Mouse (Mus musculus) forebrain, embryonic 14.5 days (tissue): Measurements from ENCODE around the gene Auh. TPM values are rescaled to one million over a fixed set of nuclear protein-coding genes. Genes with fewer than 3 reads are reported as not detected.

Experiments used
- ATAC-seq: fragments of 200-750 bp; cut with Nextera tagmentation; 2 replicates; pipeline ENCODE4 v1.8.0; 2017; ENCODE audit warnings: mild to moderate bottlenecking, moderate library complexity
- DNase-seq: peaks from one replicate; pipeline ENCODE4 v3.0.0-alpha.2; 2015; ENCODE audit warnings: low spot score
- H3K27ac ChIP-seq: fragments of 300-500 bp; sonication (generic); 2 replicates; pipeline ENCODE4 v1.5.1; 2014; ENCODE audit warnings: low read depth, mild to moderate bottlenecking, control low read depth, low read length, moderate library complexity
- H3K27me3 ChIP-seq: fragments of 300-500 bp; sonication (generic); replicated peaks from 2 replicates; pipeline ENCODE4 v1.6.1; 2014; ENCODE audit warnings: low read length, control low read depth, mixed read lengths; ENCODE audit not compliant: control insufficient read depth, insufficient read depth
- H3K36me3 ChIP-seq: fragments of 300-500 bp; sonication (generic); 2 replicates; pipeline ENCODE4 v1.6.1; 2014; ENCODE audit warnings: low read length, control low read depth; ENCODE audit not compliant: control insufficient read depth, insufficient read depth
- H3K4me1 ChIP-seq: fragments of 300-500 bp; sonication (generic); 2 replicates; pipeline ENCODE4 v1.6.1; 2014; ENCODE audit warnings: antibody characterized with exemption, low read length, control low read depth; ENCODE audit not compliant: control insufficient read depth, insufficient read depth
- H3K4me2 ChIP-seq: fragments of 300-500 bp; sonication (generic); 2 replicates; pipeline ENCODE4 v1.6.1; 2014; ENCODE audit warnings: mild to moderate bottlenecking, control low read depth, low read length
- H3K4me3 ChIP-seq: fragments of 300-500 bp; sonication (generic); 2 replicates; pipeline ENCODE4 v1.5.1; 2014; ENCODE audit warnings: low read depth, low read length, control low read depth
- H3K9ac ChIP-seq: fragments of 300-500 bp; sonication (generic); 2 replicates; pipeline ENCODE4 v1.6.1; 2014; ENCODE audit warnings: mild to moderate bottlenecking, low read length, control low read depth, moderate library complexity
- H3K9me3 ChIP-seq: fragments of 300-500 bp; sonication (generic); replicated peaks from 2 replicates; pipeline ENCODE4 v1.6.1; 2016; ENCODE audit warnings: low read length, control low read depth, mixed read lengths; ENCODE audit not compliant: control insufficient read depth
- WGBS: fragments of 180-500 bp; shearing (Covaris S2); extraction: QIAGEN DNeasy Blood & Tissue Kit; methylation state at CpG from one replicate; pipeline ENCODE4 v1.1.7; 2014; 5-methylcytosine and 5-hydroxymethylcytosine counted together
- polyA plus RNA-seq: library from polyadenylated mRNA; unstranded; fragments of >200 nt; fragmentation: Nextera tagmentation; extraction: Ambion mirVana; gene quantifications from 2 replicates; pipeline ENCODE4 v1.2.1, GENCODE M21; 2014

Auh gene
- polyA plus RNA-seq, 1 experiment from 2014 or later, result 47.9 TPM

- Histone ChIP-seq H3K9me3 (no peaks in the 10 kb centered on the region), H3K27ac (no peak overlapping the region), H3K9ac (no peak overlapping the region), H3K4me3 (no peak overlapping the region), H3K27me3 (no peaks in the 10 kb centered on the region), H3K36me3 (no peaks in the 10 kb centered on the region), H3K4me1 (peaks cover 3% of the 10 kb centered on the region; the same call in 1 of the 2 replicates), H3K4me2 (no peak overlapping the region)
- no peak for DNase-seq
- 51% methylated on average over 1 of the region's 1 CpGs for WGBS
- no peak for ATAC-seq
These were observed 13.5 kb upstream of the Auh start for GRCm38 (mm10) chr13:52942876-52943388.

DNA sequence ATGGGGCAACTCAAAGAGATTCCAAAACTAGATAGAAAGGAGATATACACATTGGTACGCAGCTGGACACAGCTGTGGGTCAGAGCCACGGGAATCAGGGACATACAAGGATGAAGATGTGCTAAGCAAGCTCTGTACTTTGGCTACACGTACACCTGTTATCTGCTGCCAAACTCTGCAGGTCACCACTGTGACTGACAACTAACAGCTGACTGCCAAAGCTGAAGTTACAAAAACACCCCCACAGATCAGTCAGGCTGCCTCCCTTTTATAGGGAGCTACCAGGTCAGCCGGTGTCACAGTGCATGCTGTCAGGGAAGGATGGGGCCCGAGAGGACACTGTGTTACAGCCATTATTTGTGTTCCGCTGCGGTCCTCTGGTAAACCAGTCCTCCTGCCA is 11.5 kb upstream of the Auh start:
- WGBS, result 83% methylated on average over 7 of the region's 7 CpGs
- Histone ChIP-seq H3K4me3 (no peak overlapping the region), H3K4me2 (no peak overlapping the region), H3K27ac (no peak overlapping the region), H3K9me3 (no peaks in the 10 kb centered on the region), H3K9ac (no peak overlapping the region), H3K4me1 (peaks cover under 1% of the 10 kb centered on the region; the same call in 1 of the 2 replicates), H3K36me3 (no peaks in the 10 kb centered on the region), H3K27me3 (no peaks in the 10 kb centered on the region)
- no peak for ATAC-seq
- no peak for DNase-seq

DNA sequence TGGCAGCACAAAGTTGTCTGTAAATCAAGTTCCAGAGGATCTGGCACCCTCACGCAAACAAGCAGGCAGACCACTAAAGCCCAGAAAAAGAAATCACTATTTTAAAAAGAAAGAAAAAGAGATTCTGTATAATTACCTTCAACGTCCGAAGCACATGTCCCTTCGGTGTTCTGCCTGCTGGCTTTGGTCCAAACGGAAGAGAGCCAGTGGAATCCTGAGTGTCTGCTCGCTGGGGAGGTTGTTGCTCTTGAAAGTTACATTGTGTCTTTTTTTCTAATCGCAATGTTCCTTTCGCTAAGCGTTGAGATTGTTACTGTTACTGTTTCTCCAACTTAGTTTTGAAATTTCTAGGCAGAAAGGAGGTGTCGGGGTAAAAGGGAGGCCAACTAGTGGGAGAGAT is 1.1 kb upstream of the Auh start:
- no peak overlapping the region for H3K27ac ChIP-seq
- WGBS, result 43% methylated on average over 10 of the region's 10 CpGs
- H3K4me1 ChIP-seq, result peaks cover 10% of the 10 kb centered on the region; the same call in 1 of the 2 replicates
- H3K4me3 ChIP-seq, result no peak overlapping the region
- DNase-seq (no peak), ATAC-seq (no peak)
- H3K36me3 ChIP-seq, result no peaks in the 10 kb centered on the region
- H3K9ac ChIP-seq, result no peak overlapping the region
- no peaks in the 10 kb centered on the region for H3K9me3 ChIP-seq
- H3K27me3 ChIP-seq, result no peaks in the 10 kb centered on the region
- H3K4me2 ChIP-seq, result no peak overlapping the region

GRCm38 (mm10) chr13:52928392-52928791 is 1.1 kb downstream of the Auh start:
- no peak for ATAC-seq
- WGBS, result 73% methylated on average over 9 of the region's 9 CpGs
- Histone ChIP-seq H3K4me2 (peak overlapping the region; percentile 51), H3K9ac (peak overlapping the region; percentile 77), H3K9me3 (no peaks in the 10 kb centered on the region), H3K36me3 (no peaks in the 10 kb centered on the region), H3K4me3 (peak overlapping the region; percentile 81), H3K27ac (no peak overlapping the region), H3K4me1 (peaks cover 10% of the 10 kb centered on the region; the same call in 1 of the 2 replicates), H3K27me3 (no peaks in the 10 kb centered on the region)
- no peak for DNase-seq

DNA sequence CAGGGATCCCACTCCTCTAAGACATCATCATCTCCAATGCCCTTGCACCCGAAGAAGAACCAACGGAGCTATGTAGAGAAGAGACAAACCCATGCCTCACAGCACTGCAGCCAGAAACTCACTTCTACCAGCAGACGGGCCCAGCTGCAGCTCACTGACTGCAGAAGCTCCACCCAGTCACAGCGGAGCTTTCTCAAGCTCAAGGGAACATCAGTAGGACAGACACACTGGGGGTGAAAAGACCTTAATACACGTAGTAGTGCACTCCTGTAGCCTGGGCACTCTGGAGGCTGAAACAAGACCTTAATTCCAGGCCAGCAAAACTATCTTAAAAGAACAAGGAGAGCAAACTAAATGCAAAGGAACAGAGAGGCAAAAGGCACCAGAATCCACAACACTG is 5.0 kb downstream of the Auh start:
- Histone ChIP-seq H3K4me3 (no peak overlapping the region), H3K4me1 (peaks cover 8% of the 10 kb centered on the region; the same call in 1 of the 2 replicates), H3K9me3 (no peaks in the 10 kb centered on the region), H3K4me2 (no peak overlapping the region), H3K27me3 (no peaks in the 10 kb centered on the region), H3K36me3 (no peaks in the 10 kb centered on the region), H3K9ac (no peak overlapping the region), H3K27ac (no peak overlapping the region)
- ATAC-seq (no peak), DNase-seq (no peak)
- 88% methylated on average over 5 of the region's 5 CpGs for WGBS

- Histone ChIP-seq H3K4me1 (no peaks in the 10 kb centered on the region), H3K4me2 (no peak overlapping the region), H3K4me3 (no peak overlapping the region), H3K27ac (no peak overlapping the region), H3K9ac (no peak overlapping the region), H3K9me3 (no peaks in the 10 kb centered on the region), H3K27me3 (no peaks in the 10 kb centered on the region), H3K36me3 (no peaks in the 10 kb centered on the region)
- no peak for DNase-seq
- WGBS, result 88% methylated on average over 8 of the region's 8 CpGs
- no peak for ATAC-seq
These were observed 7.5 kb downstream of the Auh start for GRCm38 (mm10) chr13:52921966-52922365.

DNA sequence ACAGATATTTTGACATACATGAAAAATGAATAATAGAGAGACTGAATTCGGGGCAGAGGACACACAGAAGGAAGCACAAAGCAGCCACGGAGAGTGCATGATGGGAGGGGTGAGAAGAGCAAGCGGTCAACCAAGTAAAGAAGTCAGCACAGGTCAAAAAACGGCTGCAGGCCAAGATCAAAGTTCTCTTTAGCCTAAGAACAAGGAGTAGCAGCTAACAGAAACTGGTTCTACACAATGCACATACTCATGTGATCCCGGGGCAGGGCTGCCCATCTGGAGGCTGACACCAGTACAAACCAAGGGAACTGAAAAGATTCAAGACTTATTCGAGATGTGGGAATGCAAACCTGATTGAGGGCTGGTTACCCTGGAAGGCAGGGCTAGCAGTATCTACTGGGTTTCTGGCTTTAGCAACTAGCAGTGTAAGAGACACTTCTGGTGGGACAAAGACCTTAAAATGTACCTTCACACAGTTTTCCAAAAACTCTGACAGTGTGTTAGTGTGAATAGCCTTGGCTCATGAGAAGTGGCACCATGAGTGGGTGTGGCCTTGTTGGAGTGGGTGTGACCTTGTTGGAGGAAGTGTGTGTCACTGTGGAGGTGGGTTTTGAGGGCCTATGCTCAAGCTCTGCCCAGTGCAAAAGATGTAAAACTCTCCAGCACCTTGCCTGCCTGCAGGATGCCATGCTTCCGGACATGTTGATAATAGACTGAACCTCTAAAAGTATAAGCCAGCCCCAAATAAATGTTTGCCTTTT is 8.2 kb downstream of the Auh start:
- no peak for DNase-seq
- Histone ChIP-seq H3K4me2 (no peak overlapping the region), H3K4me1 (no peaks in the 10 kb centered on the region), H3K27me3 (no peaks in the 10 kb centered on the region), H3K27ac (no peak overlapping the region), H3K4me3 (no peak overlapping the region), H3K36me3 (no peaks in the 10 kb centered on the region), H3K9me3 (no peaks in the 10 kb centered on the region), H3K9ac (no peak overlapping the region)
- WGBS, result 87% methylated on average over 7 of the region's 7 CpGs
- ATAC-seq, result no peak

DNA sequence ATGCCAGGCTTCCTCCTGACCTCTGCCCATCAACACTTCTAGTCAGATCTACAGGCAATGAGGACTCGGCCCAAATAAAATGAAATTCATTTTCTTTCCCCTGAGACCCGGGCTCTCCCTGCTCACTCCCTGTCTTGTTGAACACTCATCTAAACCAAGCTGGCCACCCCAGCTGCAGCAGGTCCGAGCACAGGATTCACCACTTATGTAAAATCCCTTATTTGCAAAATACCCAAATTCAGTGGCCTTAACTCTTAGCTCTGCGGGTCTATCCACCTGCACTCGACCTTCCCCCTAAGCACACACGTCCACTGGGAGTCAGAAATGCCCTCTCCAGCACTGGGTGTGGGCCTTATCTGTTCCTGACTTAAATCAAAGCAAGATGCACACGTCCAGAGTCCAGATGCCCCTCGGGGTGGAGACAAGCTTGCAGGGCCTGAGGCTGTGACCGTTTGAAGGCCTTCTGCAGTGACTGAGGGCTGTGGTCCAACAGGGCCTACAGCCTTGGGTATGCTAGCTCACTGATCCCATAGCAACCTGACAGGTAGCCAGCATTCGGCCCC is 9.6 kb downstream of the Auh start:
- no peak for ATAC-seq
- no peak overlapping the region for H3K9ac ChIP-seq
- no peak overlapping the region for H3K4me2 ChIP-seq
- no peak for DNase-seq
- no peaks in the 10 kb centered on the region for H3K27me3 ChIP-seq
- 86% methylated on average over 10 of the region's 10 CpGs for WGBS
- H3K9me3 ChIP-seq, result no peaks in the 10 kb centered on the region
- H3K27ac ChIP-seq, result no peak overlapping the region
- H3K4me3 ChIP-seq, result no peak overlapping the region
- H3K4me1 ChIP-seq, result no peaks in the 10 kb centered on the region
- no peaks in the 10 kb centered on the region for H3K36me3 ChIP-seq

DNA sequence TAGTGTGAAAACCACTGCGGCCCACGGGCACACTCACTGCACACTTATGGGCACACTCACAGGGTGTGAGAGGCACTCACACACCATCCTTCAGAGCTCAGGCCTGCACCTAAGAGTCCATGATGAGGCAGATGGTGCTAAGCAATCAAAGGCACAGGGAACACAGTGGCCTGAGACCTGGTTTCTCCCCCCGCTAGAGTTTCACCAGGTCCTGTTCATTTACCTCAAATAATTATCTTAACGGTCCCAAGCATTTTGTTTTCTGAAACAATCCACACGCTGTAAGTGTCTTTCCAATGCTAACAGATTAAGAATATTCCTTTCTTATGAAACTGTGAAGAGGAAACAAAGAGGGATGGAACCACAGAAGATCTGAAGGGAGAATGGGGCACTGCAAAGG is 11.1 kb downstream of the Auh start:
- Histone ChIP-seq H3K9me3 (no peaks in the 10 kb centered on the region), H3K27me3 (no peaks in the 10 kb centered on the region), H3K36me3 (no peaks in the 10 kb centered on the region), H3K9ac (no peak overlapping the region), H3K27ac (no peak overlapping the region), H3K4me3 (no peak overlapping the region), H3K4me1 (no peaks in the 10 kb centered on the region), H3K4me2 (no peak overlapping the region)
- DNase-seq (no peak), ATAC-seq (no peak)
- 85% methylated on average over 5 of the region's 5 CpGs for WGBS
